Mouse (Mus musculus) ES-Bruce4 (cell line): Measurements from ENCODE around the gene Ints11.

Experiments
- CTCF ChIP-seq: IDR thresholded peaks from one replicate; pipeline ENCODE4 v1.8.1; 2011; ENCODE audit warnings: low read depth, low read length
- POLR2A ChIP-seq: IDR thresholded peaks from one replicate; pipeline ENCODE4 v1.8.1; 2011; ENCODE audit warnings: low read length; ENCODE audit not compliant: insufficient read depth

- TF ChIP-seq POLR2A (no peak), CTCF (no peak)
These were observed 22.7 kb downstream of the Ints11 start for GRCm38 (mm10) chr4:155892017-155892416.
